Mouse (Mus musculus): ENCODE measurements around the gene Jpt1.
"Not testable (repeated sequence)": the region's sequence is repeated elsewhere in the genome, so short reads cannot be mapped to it uniquely, and the experiment has no call there.

Gene Jpt1

GRCm38 (mm10) chr11:115475758-115476237, 38.4 kb downstream of the Jpt1 start:
- DNase-seq (ENCODE audit: low read depth, low spot score), result no peak

GRCm38 (mm10) chr11:115475025-115475757, 39.0 kb downstream of the Jpt1 start, which contains the start of gene Armc7:
Gene Armc7, plus strand, starts transcription at chr11:115475667.
- DNase-seq (ENCODE audit: low read depth, low spot score), result peak; percentile 88

- DNase-seq (ENCODE audit: low read depth, low spot score), result peak; percentile 98
These were observed 40.4 kb downstream of the Jpt1 start for GRCm38 (mm10) chr11:115473626-115474275.

GRCm38 (mm10) chr11:115472183-115472582, 42.0 kb downstream of the Jpt1 start:
- no peak for DNase-seq (ENCODE audit: low read depth, low spot score)

- DNase-seq (ENCODE audit: low read depth, low spot score), result no peak
These were observed 47.0 kb downstream of the Jpt1 start for GRCm38 (mm10) chr11:115467217-115467618.

GRCm38 (mm10) chr11:115464851-115465250, 49.3 kb downstream of the Jpt1 start:
- no peak for DNase-seq (ENCODE audit: low read depth, low spot score)

GRCm38 (mm10) chr11:115463397-115463796, 50.8 kb downstream of the Jpt1 start:
- no peak for DNase-seq (ENCODE audit: low read depth, low spot score)

- DNase-seq (ENCODE audit: low read depth, low spot score), result no peak
These were observed 51.8 kb downstream of the Jpt1 start, which contains the start of gene Slc16a5 for GRCm38 (mm10) chr11:115462243-115462891. Gene Slc16a5, plus strand, starts transcription at chr11:115462474.

- DNase-seq (ENCODE audit: low read depth, low spot score), result no peak
These were observed 52.3 kb downstream of the Jpt1 start for GRCm38 (mm10) chr11:115461846-115462242.

GRCm38 (mm10) chr11:115460976-115461375, 53.2 kb downstream of the Jpt1 start:
- no peak for DNase-seq (ENCODE audit: low read depth, low spot score)

GRCm38 (mm10) chr11:115457405-115457804, 56.8 kb downstream of the Jpt1 start:
- DNase-seq (ENCODE audit: low read depth, low spot score), result no peak

GRCm38 (mm10) chr11:115456182-115456581, 58.0 kb downstream of the Jpt1 start:
- DNase-seq (ENCODE audit: low read depth, low spot score), result no peak

- no peak for DNase-seq (ENCODE audit: low read depth, low spot score)
These were observed 58.6 kb downstream of the Jpt1 start for GRCm38 (mm10) chr11:115455619-115456018.

- not testable (repeated sequence) for DNase-seq (ENCODE audit: low read depth, low spot score)
These were observed 59.4 kb downstream of the Jpt1 start for GRCm38 (mm10) chr11:115454822-115455221.

GRCm38 (mm10) chr11:115453306-115453705, 60.9 kb downstream of the Jpt1 start:
- no peak for DNase-seq (ENCODE audit: low read depth, low spot score)

GRCm38 (mm10) chr11:115452281-115452860, 61.8 kb downstream of the Jpt1 start:
- DNase-seq (ENCODE audit: low read depth, low spot score), result no peak

GRCm38 (mm10) chr11:115451781-115452241, 62.4 kb downstream of the Jpt1 start:
- no peak for DNase-seq (ENCODE audit: low read depth, low spot score)

- DNase-seq (ENCODE audit: low read depth, low spot score), result no peak
These were observed 64.0 kb downstream of the Jpt1 start for GRCm38 (mm10) chr11:115450176-115450575.

GRCm38 (mm10) chr11:115448998-115449397, 65.2 kb downstream of the Jpt1 start:
- no peak for DNase-seq (ENCODE audit: low read depth, low spot score)

GRCm38 (mm10) chr11:115448075-115448474, 66.1 kb downstream of the Jpt1 start:
- no peak for DNase-seq (ENCODE audit: low read depth, low spot score)
